Mouse (Mus musculus): Measurements from ENCODE around the gene Scn2a. TPM values are rescaled to one million over a fixed set of nuclear protein-coding genes. Genes with fewer than 3 reads are reported as not detected.

Gene Scn2a
- polyA plus RNA-seq (2016; fragmentation: Nextera tagmentation; extraction: Ambion mirVana): 1.2 and 1.7 TPM in 2 replicates

GRCm38 (mm10) chr2:65620556-65621166, at the start of gene Scn2a:
TSS of gene Scn2a (plus strand) at chr2:65620771.
- WGBS: 47% methylated on average over 9 of the region's 9 CpGs
- Histone ChIP-seq H3K27ac (no peak within 1 kb of the TSS), H3K4me1 (no peaks in the 10 kb centered on the region), H3K27me3 (ENCODE audit: insufficient read depth, poor library complexity, severe bottlenecking) (no peaks in the 10 kb centered on the region), H3K4me3 (no peak within 1 kb of the TSS), H3K36me3 (no peaks in the 10 kb centered on the region), H3K9me3 (no peaks in the 10 kb centered on the region)
- DNase-seq (ENCODE audit: low spot score): no peak

GRCm38 (mm10) chr2:65587679-65588078, 32.9 kb upstream of the Scn2a start:
- WGBS: 74% methylated on average over 5 of the region's 5 CpGs
- H3K27ac ChIP-seq: no peak overlapping the region

GRCm38 (mm10) chr2:65607813-65608212, 12.8 kb upstream of the Scn2a start:
- Histone ChIP-seq H3K27ac (no peak overlapping the region), H3K4me3 (no peak overlapping the region), H3K27me3 (ENCODE audit: insufficient read depth, poor library complexity, severe bottlenecking) (no peaks in the 10 kb centered on the region), H3K4me1 (no peaks in the 10 kb centered on the region), H3K9me3 (no peaks in the 10 kb centered on the region), H3K36me3 (no peaks in the 10 kb centered on the region)
- DNase-seq (ENCODE audit: low spot score): no peak

More at GRCm38 (mm10) chr2:65587679-65588078, 32.9 kb upstream of the Scn2a start:
- no peaks in the 10 kb centered on the region for H3K4me1 ChIP-seq
- no peaks in the 10 kb centered on the region for H3K27me3 ChIP-seq (ENCODE audit: insufficient read depth, poor library complexity, severe bottlenecking)
- H3K4me3 ChIP-seq: no peak overlapping the region
- no peak for DNase-seq (ENCODE audit: low spot score)
- no peaks in the 10 kb centered on the region for H3K9me3 ChIP-seq
- H3K36me3 ChIP-seq: no peaks in the 10 kb centered on the region

GRCm38 (mm10) chr2:65611887-65612286, 8.7 kb upstream of the Scn2a start:
- H3K27me3 ChIP-seq (ENCODE audit: insufficient read depth, poor library complexity, severe bottlenecking): no peaks in the 10 kb centered on the region
- no peak for DNase-seq (ENCODE audit: low spot score)
- no peaks in the 10 kb centered on the region for H3K4me1 ChIP-seq
- WGBS: 78% methylated on average over 4 of the region's 4 CpGs
- no peak overlapping the region for H3K4me3 ChIP-seq
- no peaks in the 10 kb centered on the region for H3K36me3 ChIP-seq
- no peaks in the 10 kb centered on the region for H3K9me3 ChIP-seq
- no peak overlapping the region for H3K27ac ChIP-seq

GRCm38 (mm10) chr2:65619781-65620180, 790 bp upstream of the Scn2a start:
- Histone ChIP-seq H3K4me1 (no peaks in the 10 kb centered on the region), H3K27ac (no peak overlapping the region), H3K4me3 (no peak overlapping the region), H3K27me3 (ENCODE audit: insufficient read depth, poor library complexity, severe bottlenecking) (no peaks in the 10 kb centered on the region), H3K36me3 (no peaks in the 10 kb centered on the region), H3K9me3 (no peaks in the 10 kb centered on the region)
- no peak for DNase-seq (ENCODE audit: low spot score)
- 12% methylated on average over 5 of the region's 5 CpGs for WGBS

- WGBS: 61% methylated on average over 5 of the region's 5 CpGs
- H3K4me1 ChIP-seq: no peaks in the 10 kb centered on the region
- H3K27me3 ChIP-seq (ENCODE audit: insufficient read depth, poor library complexity, severe bottlenecking): no peaks in the 10 kb centered on the region
- H3K36me3 ChIP-seq: no peaks in the 10 kb centered on the region
- H3K4me3 ChIP-seq: no peak overlapping the region
- no peaks in the 10 kb centered on the region for H3K9me3 ChIP-seq
- no peak for DNase-seq (ENCODE audit: low spot score)
- H3K27ac ChIP-seq: no peak overlapping the region
Measured at GRCm38 (mm10) chr2:65621254-65621653, 683 bp downstream of the Scn2a start.

GRCm38 (mm10) chr2:65621838-65622237, 1.3 kb downstream of the Scn2a start:
- DNase-seq (ENCODE audit: low spot score): no peak
- no peaks in the 10 kb centered on the region for H3K4me1 ChIP-seq
- WGBS: 75% methylated on average over 5 of the region's 5 CpGs
- no peak overlapping the region for H3K27ac ChIP-seq
- H3K27me3 ChIP-seq (ENCODE audit: insufficient read depth, poor library complexity, severe bottlenecking): no peaks in the 10 kb centered on the region
- no peaks in the 10 kb centered on the region for H3K9me3 ChIP-seq
- H3K36me3 ChIP-seq: no peaks in the 10 kb centered on the region
- no peak overlapping the region for H3K4me3 ChIP-seq

- no peak for DNase-seq (ENCODE audit: low spot score)
- H3K27ac ChIP-seq: no peak overlapping the region
- no peaks in the 10 kb centered on the region for H3K36me3 ChIP-seq
- 76% methylated on average over 7 of the region's 7 CpGs for WGBS
- H3K9me3 ChIP-seq: no peaks in the 10 kb centered on the region
- H3K27me3 ChIP-seq (ENCODE audit: insufficient read depth, poor library complexity, severe bottlenecking): no peaks in the 10 kb centered on the region
- H3K4me1 ChIP-seq: no peaks in the 10 kb centered on the region
- H3K4me3 ChIP-seq: no peak overlapping the region
Measured at GRCm38 (mm10) chr2:65652636-65653035, 32.1 kb downstream of the Scn2a start.

GRCm38 (mm10) chr2:65657031-65657430, 36.5 kb downstream of the Scn2a start:
- H3K9me3 ChIP-seq: no peaks in the 10 kb centered on the region
- WGBS: 81% methylated on average over 4 of the region's 4 CpGs
- no peak overlapping the region for H3K27ac ChIP-seq
- peaks cover 4% of the 10 kb centered on the region; the same call in 1 of the 2 replicates for H3K4me1 ChIP-seq
- DNase-seq (ENCODE audit: low spot score): no peak
- no peaks in the 10 kb centered on the region for H3K27me3 ChIP-seq (ENCODE audit: insufficient read depth, poor library complexity, severe bottlenecking)
- H3K36me3 ChIP-seq: no peaks in the 10 kb centered on the region
- H3K4me3 ChIP-seq: no peak overlapping the region

GRCm38 (mm10) chr2:65658430-65658829, 37.9 kb downstream of the Scn2a start:
- Histone ChIP-seq H3K27ac (no peak overlapping the region), H3K4me3 (no peak overlapping the region), H3K9me3 (no peaks in the 10 kb centered on the region), H3K36me3 (no peaks in the 10 kb centered on the region), H3K4me1 (peaks cover 4% of the 10 kb centered on the region; the same call in 1 of the 2 replicates), H3K27me3 (ENCODE audit: insufficient read depth, poor library complexity, severe bottlenecking) (no peaks in the 10 kb centered on the region)
- 75% methylated on average over 8 of the region's 8 CpGs for WGBS
- DNase-seq (ENCODE audit: low spot score): no peak

- H3K9me3 ChIP-seq: no peaks in the 10 kb centered on the region
- no peak for DNase-seq (ENCODE audit: low spot score)
- no peaks in the 10 kb centered on the region for H3K4me1 ChIP-seq
- no peak overlapping the region for H3K27ac ChIP-seq
- no peak overlapping the region for H3K4me3 ChIP-seq
- no peaks in the 10 kb centered on the region for H3K36me3 ChIP-seq
- H3K27me3 ChIP-seq (ENCODE audit: insufficient read depth, poor library complexity, severe bottlenecking): no peaks in the 10 kb centered on the region
Measured at GRCm38 (mm10) chr2:65663892-65664291, 43.3 kb downstream of the Scn2a start.

- WGBS: 61% methylated on average over 1 of the region's 1 CpGs
Measured at GRCm38 (mm10) chr2:65664481-65664880, 43.9 kb downstream of the Scn2a start.

GRCm38 (mm10) chr2:65665180-65665579, 44.6 kb downstream of the Scn2a start:
- Histone ChIP-seq H3K4me3 (no peak overlapping the region), H3K27me3 (ENCODE audit: insufficient read depth, poor library complexity, severe bottlenecking) (no peaks in the 10 kb centered on the region), H3K27ac (no peak overlapping the region), H3K4me1 (no peaks in the 10 kb centered on the region), H3K9me3 (no peaks in the 10 kb centered on the region), H3K36me3 (no peaks in the 10 kb centered on the region)
- 37% methylated on average over 4 of the region's 4 CpGs for WGBS
- no peak for DNase-seq (ENCODE audit: low spot score)

More at GRCm38 (mm10) chr2:65664481-65664880, 43.9 kb downstream of the Scn2a start:
- H3K9me3 ChIP-seq: no peaks in the 10 kb centered on the region
- no peaks in the 10 kb centered on the region for H3K27me3 ChIP-seq (ENCODE audit: insufficient read depth, poor library complexity, severe bottlenecking)
- no peaks in the 10 kb centered on the region for H3K4me1 ChIP-seq
- no peak for DNase-seq (ENCODE audit: low spot score)
- no peak overlapping the region for H3K4me3 ChIP-seq
- H3K27ac ChIP-seq: no peak overlapping the region
- H3K36me3 ChIP-seq: no peaks in the 10 kb centered on the region
